Mouse (Mus musculus): ENCODE data around the gene Mmp9.

The Mmp9 gene

DNA sequence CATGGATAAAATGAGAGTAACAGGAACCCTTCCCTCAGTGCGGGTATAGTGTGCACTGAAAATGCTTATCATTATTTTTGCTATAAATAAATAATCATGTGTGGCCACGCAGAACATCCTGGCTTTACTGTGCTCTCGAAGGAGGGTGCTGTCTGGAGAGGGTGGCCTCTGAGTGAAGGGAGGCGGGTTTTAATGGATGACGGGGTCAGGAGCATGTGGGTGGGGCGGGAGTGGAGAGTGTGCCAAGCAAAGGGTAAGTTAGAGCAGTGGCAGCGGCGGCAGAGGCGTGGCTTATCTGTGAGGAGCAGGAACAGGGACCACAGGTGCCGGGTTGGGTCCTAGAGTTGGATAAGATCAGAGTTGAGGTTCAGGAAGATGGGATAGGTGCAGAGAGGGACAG is 51.2 kb downstream of the Mmp9 start:
- no peak for DNase-seq (ENCODE audit: low spot score)

DNA sequence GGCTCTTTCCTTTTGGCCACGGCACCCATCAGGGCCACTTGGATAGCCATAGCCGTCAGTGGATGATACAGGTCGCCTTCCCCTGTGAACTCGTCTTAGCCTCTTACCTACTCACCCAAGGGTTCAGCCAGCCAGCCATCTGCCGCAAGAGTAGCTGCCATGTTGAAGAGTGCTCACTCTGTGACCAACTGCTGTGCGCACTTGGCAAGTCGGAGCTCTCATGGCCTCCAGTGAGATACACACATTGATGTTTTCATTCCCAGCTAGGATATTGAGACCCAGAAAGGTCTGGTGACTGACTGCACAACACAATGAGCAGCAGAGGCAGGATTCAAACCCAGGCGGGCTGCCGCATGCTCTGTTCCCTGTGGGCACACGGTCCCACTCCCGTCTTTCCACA is 53.6 kb downstream of the Mmp9 start:
- DNase-seq (ENCODE audit: low spot score), result no peak

DNA sequence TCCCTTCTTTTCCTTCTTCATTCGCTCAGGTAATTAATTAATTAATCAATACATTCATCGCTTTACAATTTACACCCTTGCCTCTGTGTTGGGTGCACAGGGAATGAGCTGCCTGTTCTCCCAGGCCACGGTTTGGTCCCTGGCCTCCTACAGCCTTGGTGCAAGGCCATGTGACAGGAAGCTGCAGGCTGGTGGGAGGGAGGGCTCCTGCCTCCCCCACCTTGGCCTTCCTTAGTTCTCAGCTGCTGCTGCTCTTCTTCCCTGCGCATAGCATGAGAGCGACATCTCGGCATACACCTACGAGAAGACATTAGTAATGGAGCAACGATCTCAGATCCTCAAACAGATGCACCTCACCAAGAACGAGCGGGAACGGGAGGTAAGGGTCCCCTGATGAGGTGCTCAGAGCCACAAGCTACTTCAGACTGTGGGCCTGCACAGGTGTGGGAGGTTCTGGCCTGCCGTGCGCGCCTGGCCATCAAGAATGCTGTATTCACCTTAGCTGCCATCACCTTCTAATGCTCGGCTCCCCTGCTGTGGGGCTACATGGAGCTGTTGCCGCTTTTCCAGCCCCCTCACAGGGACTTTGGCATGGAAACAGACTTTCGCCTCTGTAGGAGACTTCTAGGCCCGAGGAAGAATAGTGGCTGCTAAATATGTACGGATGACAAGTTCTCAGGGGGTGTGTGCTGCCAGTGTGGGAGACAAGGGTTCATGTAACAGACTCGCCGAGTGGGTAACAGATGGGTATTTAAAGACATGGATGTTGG is 54.3 kb downstream of the Mmp9 start:
- DNase-seq (ENCODE audit: low spot score), result no peak

DNA sequence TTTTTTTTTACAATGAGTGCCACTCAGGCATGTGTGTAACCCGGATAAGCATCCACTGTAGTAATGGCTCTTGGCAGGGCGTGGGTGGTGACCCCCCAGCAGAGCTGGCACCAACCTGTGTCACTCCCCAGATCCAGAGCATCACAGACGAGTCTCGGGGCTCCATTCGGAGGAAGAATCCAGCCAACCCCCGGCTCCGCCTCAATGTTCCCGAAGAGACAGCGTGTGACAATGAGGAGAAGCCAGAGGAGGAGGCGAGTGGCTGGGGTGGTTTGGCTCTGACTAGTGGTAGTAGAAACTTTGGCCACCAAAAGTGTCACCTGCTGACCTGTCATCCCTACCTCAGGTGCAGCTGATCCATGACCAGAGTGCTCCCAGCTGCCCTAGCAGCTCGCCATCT is 55.4 kb downstream of the Mmp9 start:
- DNase-seq (ENCODE audit: low spot score), result no peak

DNA sequence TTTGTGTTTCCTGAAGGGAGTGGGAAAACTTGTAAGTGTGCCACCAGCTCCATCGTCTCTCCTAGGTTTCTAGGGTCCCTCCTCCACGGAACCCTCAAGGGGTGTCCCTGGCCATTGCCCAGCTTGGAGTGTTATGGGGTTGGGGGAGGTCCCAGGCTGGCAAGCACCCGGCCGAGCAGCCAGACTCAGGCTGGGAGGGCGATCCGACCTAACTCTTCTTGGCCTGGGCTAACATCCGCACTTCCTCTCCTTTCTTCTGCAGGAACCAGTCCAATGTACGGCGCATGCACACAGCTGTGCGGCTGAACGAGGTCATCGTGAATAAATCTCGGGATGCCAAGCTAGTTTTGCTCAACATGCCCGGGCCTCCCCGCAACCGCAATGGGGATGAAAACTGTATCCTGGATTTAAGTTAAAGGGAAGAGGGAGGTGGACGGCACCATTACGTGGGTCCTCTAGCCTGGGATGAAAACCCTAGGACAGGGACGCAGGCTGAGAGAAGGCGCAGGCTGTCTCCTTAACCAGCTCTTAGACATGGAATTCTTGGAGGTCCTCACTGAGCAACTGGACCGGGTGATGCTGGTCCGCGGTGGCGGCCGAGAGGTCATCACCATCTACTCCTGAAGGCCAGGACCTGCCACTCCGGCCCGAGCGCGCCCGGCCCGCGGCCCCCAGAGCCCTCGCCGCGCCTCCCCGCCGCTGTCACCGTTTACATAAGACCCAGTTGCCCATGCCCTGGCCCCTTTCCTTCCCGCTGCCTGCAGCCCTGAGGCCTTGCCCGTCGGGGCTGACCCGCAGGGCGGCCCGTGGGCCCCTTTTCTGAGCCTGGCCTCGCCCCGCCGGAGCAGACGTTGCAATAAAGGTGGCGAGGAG is 56.5 kb downstream of the Mmp9 start:
- DNase-seq (ENCODE audit: low spot score), result no peak

DNA sequence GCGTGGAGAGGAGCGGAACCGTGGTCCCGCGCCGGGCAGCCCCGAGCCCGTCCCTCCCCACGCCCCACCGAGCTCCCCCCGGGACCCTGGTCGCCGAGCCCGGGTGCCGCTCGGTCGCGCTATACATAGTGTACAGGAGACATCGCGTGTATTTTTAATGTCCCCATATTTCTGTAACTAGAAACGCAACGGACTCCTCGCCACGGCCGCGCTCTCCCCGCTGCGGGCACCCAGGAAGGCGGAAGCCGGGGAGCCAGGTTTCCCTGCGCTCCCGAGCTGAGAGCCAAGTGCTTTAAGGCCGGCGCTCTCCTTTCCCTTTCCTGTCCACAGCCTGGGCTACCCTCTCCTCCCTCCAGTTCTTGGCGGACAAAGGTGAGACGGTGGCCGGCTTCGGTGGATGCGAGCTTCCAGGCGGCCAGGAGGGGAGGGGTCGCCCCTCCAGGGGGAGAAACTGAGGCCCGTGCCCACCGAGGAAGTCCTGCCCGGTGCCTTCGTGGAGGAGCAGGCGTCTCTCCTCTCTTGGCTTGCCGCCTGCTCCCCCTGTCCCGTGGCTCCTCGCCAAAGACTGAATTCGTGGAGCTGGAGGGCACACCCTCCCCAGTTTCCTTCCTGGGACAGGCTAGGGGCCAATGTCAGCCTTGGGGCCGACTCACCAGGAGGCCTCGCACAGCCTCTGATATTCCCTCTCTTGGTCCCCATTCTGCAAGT is 57.3 kb downstream of the Mmp9 start:
- DNase-seq (ENCODE audit: low spot score), result no peak

DNA sequence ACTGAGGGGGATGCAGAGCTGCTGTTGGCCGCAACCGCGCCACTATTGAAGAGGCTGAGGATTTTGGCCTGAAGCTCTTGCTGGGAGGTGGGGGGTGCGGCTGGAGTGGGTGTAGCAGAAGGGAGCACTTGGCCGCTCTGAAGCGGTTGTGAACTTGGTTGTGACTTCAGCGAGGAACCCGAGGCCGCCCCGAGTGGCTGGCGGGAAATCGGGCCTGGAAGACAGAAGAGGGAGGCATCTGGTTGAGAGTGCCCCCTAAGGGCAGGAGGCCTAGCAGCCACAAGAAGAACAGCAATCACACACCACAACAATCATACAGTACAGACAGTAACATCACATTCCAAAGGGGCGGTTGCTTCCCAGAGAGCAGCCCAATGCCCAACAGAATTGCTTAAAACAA is 61.4 kb downstream of the Mmp9 start:
- no peak for DNase-seq (ENCODE audit: low spot score)

DNA sequence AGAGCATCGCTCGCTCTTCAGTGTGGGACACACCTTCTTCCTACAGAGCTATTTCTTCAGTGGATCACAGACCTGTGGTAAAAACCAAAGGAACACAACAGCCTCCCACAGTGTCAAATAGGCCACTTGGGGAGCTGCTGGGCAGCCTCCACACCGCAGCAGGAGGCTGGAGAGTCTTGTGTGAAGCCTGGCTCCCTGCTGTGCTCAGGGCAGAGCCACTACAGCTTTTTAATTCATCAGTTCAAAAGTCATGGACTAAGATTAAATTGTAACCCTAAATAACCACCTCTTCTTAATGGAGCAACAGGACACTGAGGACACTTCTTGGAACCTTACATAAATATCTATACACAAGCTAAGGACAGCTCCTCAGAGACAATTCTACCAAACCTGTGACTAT is 62.5 kb downstream of the Mmp9 start:
- no peak for DNase-seq (ENCODE audit: low spot score)

DNA sequence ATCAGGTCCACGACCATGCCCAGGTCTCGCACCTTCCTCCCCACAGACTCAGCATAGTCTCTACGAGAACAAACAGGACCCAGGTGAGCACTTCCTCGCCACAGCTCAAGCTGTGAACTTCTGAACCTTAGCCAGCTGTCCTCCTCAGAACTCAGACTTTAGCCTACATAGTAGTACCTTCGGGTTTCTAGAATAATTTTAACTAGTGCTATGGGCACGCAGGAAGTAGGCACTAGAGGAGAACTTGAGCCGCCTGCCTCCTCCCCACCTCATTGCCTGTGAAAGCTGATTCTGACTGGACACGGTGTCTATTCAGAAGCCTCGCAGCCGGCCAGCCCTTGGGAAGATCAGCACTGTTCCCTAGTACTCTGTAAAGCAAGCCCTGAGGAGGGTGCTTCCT is 63.7 kb downstream of the Mmp9 start:
- no peak for DNase-seq (ENCODE audit: low spot score)

Data from testis, postnatal 14 days (tissue).